Mouse (Mus musculus) megakaryocyte, embryonic 14.5 days (primary cell): ENCODE data around the gene Cox17.

Experiments used
- FLI1 ChIP-seq: IDR thresholded peaks from 2 replicates; pipeline ENCODE4 v1.6.1; 2012; ENCODE audit warnings: low read length, inconsistent platforms, mixed read lengths
- GATA1 ChIP-seq: IDR thresholded peaks from 3 replicates; pipeline ENCODE4 v1.6.1; 2012; ENCODE audit warnings: mixed read lengths, low read length, inconsistent platforms, borderline replicate concordance

DNA sequence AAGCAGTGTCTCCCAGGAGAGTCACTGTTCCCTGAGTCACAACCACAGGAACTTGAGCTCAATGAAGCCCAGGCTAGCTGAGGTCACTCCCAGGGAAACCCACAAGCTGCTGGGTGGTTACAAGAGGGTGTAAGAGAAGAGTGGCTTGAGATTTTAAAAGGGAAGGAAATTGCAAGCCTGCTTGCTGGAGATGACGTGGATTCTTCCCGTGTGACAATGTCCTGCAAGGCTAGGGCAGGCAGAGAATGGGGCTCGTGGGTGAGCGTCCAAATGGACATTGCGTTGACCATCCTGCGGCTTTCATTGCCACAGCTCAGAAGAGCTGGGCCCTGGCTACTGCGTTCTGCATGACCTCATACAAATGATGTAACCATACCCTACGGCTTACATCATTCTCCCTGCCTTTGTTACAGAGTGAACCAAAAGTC lies 47.4 kb downstream of the Cox17 start:
- TF ChIP-seq GATA1, result no peak
- no peak for TF ChIP-seq FLI1
